Mouse (Mus musculus): ENCODE results near the gene Rab29. TPM values are rescaled to one million over a fixed set of nuclear protein-coding genes. Genes with fewer than 3 reads are reported as not detected.
"Not testable (repeated sequence)": the region's sequence is repeated elsewhere in the genome, so short reads cannot be mapped to it uniquely, and the experiment has no call there.

Gene Rab29
- total RNA-seq (2021), result 1 to 10 TPM; 6.8 to 7.5 TPM

DNA sequence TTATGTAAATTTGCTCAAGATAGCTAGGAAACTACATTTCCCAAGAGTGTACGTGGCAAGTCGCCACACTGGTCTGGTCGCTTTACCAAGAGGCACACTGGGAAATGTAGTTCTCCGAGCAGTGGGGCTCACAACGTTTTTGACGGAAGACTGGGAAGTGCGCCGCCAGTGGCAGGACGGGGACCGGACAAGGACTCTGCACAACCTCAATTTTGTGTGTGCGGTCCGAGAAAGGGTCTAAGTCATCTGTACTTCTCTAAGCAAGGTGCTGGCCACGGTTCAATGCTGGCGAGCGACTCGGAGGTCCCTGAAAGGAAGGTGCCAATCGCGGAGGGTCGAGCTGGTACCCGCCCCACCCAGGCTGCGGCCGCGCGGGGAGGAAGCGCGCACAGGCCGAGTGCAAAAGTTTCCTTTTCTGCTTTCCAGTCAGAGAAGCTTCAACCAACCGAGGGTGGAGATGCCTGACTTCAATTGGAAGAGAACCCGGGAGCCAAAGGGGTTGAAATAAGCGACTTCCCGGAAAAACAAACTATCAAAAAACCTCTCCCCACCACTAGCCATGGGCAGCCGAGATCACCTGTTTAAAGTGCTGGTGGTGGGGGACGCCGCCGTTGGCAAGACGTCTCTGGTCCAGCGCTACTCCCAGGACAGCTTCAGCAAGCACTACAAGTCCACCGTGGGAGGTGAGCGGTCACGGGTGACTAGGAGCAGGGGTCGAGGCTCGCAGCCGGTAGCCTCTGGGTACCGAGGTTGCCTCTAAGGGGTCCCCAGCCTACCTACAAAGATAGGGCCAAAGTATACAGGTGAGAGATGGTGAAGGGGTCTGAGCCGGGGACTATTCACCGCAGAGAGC lies at the start of gene Rab29:
Gene Rab29 (plus strand): TSS at position 132 of the 853 bp plus-strand sequence.
- DNase-seq, result peak; percentile 92
- intact Hi-C loops (cut with DNase I), result no loop called here

- intact Hi-C loops (cut with DNase I), result loop anchor here (10.0 kb wide), 1 partner anchor 106 kb away; no protein-coding TSS in a partner anchor
Measured at GRCm38 (mm10) chr1:131820353-131820752, 46.7 kb upstream of the Rab29 start.

GRCm38 (mm10) chr1:131820887-131821328 lies 46.1 kb upstream of the Rab29 start:
- DNase-seq, result no peak
- intact Hi-C loops (cut with DNase I), result loop anchor here (10.0 kb wide), 1 partner anchor 106 kb away; no protein-coding TSS in a partner anchor

More at GRCm38 (mm10) chr1:131820353-131820752, 46.7 kb upstream of the Rab29 start:
- DNase-seq, result not testable (repeated sequence)

GRCm38 (mm10) chr1:131822292-131822691 lies 44.7 kb upstream of the Rab29 start:
- intact Hi-C loops (cut with DNase I), result loop anchor here (10.0 kb wide), 1 partner anchor 107 kb away; no protein-coding TSS in a partner anchor
- no peak for DNase-seq

- no peak for DNase-seq
- intact Hi-C loops (cut with DNase I), result loop anchor here (10.0 kb wide), 1 partner anchor 108 kb away; no protein-coding TSS in a partner anchor
Measured at GRCm38 (mm10) chr1:131822856-131823492, 44.0 kb upstream of the Rab29 start.

DNA sequence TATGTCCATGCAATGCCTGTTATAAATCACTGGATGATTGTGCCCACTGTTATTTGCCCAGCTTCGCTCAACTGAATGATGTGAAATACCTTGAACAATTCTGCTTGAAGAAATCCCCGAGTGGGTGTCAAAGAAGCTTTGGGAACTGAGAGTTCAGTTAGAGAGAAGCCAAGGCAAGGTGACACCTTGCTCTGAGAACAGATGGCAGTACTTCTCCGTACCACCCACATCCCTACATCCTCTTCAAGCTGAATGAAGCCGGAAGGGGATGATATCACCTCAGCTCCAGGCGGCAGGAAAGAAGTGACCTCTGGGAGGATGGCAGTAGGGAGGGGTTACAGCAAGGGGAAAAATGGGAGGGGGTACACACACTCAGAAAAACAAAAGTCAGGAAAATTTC lies 43.5 kb upstream of the Rab29 start:
- no peak for DNase-seq
- intact Hi-C loops (cut with DNase I), result loop anchor here (10.0 kb wide), 1 partner anchor 109 kb away; no protein-coding TSS in a partner anchor

GRCm38 (mm10) chr1:131824528-131825181 lies 42.4 kb upstream of the Rab29 start:
- DNase-seq, result no peak
- intact Hi-C loops (cut with DNase I), result loop anchor here (10.0 kb wide), 1 partner anchor 110 kb away; no protein-coding TSS in a partner anchor

DNA sequence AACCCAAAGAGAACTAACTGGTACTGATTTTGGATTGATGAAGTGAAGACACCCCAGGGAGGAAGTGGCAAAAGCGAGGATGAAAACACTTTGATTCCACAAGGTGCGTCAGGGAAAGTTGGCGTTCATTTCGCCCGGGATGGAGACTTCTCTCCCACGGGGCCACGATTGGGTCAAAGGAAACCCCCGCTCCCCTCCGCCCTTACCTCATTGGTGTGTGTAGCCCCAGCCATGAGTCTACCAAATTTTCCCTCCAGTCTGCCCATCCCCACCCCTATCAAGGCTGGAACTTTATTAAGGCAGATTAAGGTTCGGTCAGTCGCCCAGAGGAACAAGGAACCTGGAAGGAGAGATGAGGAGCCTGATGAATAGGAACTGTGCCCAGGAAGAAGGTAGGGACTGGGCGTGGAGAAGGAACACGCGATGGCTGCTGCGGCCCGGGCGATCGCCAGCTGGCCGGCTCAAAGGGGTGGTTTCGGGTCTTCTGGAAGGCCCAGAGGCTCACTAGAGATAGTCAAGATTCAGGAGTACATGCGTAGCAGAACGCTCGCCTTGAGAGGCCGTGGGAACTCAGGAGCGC lies 39.7 kb upstream of the Rab29 start, which contains the start of gene Slc41a1:
Gene Slc41a1 (plus strand): TSS at position 287 of the 580 bp plus-strand sequence.
- no peak for DNase-seq

DNA sequence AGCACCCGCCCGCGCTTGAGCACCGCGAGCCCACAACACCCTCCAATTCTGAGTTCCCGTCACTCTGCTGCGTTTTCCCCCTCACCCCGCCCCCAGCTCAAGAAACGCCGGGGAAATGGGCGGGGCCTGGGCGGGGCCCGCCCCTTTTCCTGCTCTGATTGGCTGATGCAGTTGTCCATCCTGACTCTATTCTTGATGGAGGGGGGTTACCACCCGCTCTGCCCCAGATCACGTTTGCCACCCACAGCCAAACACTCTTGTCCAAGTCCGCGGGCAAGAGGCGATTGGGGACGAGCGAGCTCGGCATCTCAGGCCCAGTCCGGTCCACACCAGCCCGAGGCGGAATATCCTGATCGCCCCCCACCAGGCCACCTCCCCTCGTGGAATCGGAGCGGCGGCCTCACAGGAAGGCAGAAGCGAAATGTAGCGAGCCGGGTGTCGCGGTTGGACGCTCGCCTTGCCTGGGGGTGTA lies 39.2 kb upstream of the Rab29 start:
- peak; percentile 97 for DNase-seq
- intact Hi-C loops (cut with DNase I), result loop anchor here (10.0 kb wide), 1 partner anchor 113 kb away; no protein-coding TSS in a partner anchor

More for the DNA sequence above, 39.7 kb upstream of the Rab29 start, which contains the start of gene Slc41a1:
- intact Hi-C loops (cut with DNase I), result loop anchor here (10.0 kb wide), 1 partner anchor 112 kb away; no protein-coding TSS in a partner anchor

- intact Hi-C loops (cut with DNase I), result loop anchor here (10.0 kb wide), 1 partner anchor 114 kb away; no protein-coding TSS in a partner anchor
- peak; percentile 19 for DNase-seq
Measured at GRCm38 (mm10) chr1:131828297-131829126, 38.5 kb upstream of the Rab29 start.

DNA sequence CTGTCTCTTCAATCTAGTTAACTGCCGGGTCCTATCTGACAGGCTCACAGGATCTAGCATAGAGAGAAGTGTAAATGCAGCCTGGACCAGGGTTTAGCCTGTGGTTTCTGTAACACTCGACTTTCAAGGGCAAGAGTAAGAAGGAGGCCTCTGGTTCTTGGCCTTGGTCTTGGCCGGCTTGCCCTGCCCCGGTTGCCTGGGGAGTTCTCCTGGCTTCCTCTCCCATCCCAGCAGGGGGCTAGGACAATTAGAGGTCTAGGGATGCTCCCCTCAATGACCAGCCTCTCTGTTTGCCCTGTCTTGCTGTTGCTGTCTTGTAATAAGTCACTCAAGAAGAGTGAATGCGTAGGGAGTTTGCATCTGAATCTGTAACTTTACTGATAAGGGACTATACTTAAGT lies 37.7 kb upstream of the Rab29 start:
- intact Hi-C loops (cut with DNase I), result loop anchor here (10.0 kb wide), 1 partner anchor 114 kb away; no protein-coding TSS in a partner anchor

DNA sequence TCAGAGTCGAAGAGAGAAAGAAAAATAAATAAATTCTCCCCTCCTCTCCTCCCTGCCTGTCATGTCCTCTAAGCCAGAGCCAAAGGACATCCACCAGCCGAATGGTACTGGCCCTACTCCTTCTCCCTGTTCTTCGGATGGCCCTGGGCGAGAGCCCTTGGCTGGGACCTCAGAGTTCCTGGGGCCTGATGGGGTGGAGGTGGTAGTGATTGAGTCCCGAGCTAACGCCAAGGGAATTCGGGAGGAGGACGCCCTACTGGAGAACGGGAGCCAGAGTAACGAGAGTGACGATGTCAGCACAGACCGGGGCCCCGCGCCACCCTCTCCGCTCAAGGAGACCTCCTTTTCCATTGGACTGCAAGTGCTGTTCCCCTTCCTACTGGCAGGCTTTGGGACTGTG lies 36.5 kb upstream of the Rab29 start:
- DNase-seq, result no peak
- intact Hi-C loops (cut with DNase I), result no loop called here

More for the DNA sequence above, 37.7 kb upstream of the Rab29 start:
- DNase-seq, result peak; percentile 29

DNA sequence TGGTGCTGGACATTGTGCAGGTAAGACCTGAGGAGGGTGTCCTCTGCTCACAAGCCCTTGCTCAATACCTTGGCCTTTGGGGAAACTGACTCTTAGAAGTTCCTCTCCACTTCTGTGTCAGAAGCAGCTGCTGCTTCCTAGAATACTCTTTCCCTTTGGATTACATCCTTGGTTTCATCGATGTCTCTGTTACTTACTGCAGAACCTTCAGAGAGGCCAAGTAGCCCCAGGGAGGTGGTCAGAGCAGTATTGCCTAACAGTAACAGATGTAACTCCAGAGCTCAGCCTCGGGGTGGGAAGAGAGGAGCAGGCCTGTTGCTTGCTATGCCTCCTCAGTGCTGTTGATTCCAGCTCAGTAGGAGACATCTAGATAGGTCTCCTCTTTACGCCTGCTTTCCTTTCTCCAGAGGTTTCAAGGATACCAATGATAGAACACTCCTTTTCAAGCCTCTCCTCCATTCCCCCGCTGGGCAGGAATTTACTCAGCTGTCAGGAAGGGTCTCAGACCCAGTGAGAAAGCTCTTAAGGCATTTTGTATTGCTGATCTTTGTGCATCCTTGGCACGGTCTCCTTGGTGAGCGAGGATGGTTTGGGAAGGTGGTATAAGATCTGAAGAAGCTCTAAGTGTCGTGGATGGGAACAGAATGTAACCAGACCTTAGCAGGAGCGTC lies 35.9 kb upstream of the Rab29 start:
- DNase-seq, result no peak
- intact Hi-C loops (cut with DNase I), result no loop called here

DNA sequence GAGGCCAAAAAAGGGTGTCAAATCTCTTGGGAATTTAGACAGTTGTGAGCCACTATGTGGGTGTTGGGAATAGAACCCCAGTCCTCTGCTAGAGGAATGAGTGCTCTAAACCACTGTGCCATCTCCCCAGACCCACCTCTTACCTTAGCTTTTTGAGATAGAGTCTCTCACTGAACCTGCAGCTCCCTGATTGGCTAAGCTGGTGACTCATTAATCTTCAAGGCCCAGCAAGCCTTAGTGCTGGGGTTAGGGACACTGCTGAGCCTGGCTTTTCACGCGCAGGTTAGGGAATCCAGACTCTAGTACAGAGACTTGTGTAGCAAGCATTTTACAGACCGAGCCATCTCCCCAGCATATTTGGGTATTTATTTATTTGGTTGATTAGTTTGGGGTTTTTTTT lies 30.0 kb upstream of the Rab29 start:
- intact Hi-C loops (cut with DNase I), result no loop called here
- no peak for DNase-seq

- intact Hi-C loops (cut with DNase I), result no loop called here
- DNase-seq, result no peak
Measured at GRCm38 (mm10) chr1:131838542-131838941, 28.5 kb upstream of the Rab29 start.

GRCm38 (mm10) chr1:131839279-131839678 lies 27.7 kb upstream of the Rab29 start:
- DNase-seq, result peak; percentile 49
- intact Hi-C loops (cut with DNase I), result no loop called here

GRCm38 (mm10) chr1:131842221-131842620 lies 24.8 kb upstream of the Rab29 start:
- no peak for DNase-seq
- intact Hi-C loops (cut with DNase I), result no loop called here

- intact Hi-C loops (cut with DNase I), result no loop called here
- DNase-seq, result no peak
Measured at GRCm38 (mm10) chr1:131843758-131844157, 23.3 kb upstream of the Rab29 start.

Data from left cerebral cortex, postnatal 4 days (tissue).